8 mouse cellular contexts compared by ENCODE assay signal in the genomic region with DNA sequence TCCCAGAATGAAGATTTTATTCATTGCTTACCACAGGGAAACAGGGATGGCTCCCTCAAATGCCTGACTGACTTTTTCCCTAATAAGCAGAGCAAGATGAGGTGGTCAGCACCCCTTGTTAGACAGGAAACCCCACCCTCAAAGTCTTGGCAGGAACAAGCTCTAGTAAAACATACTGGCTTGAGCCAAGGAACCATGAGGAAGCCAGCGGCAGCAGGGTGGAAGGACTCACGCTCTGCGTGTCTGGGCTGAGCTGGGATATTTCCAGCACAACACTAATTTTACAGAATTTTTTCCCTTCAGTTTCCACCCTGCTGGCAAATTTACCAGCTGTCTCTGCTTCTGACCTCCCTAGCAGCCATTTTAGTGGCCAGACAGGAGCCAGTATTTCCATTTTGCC. TPM values are rescaled to one million over a fixed set of nuclear protein-coding genes. Genes with fewer than 3 reads are reported as not detected.
DNase-seq lines count a peak whose midpoint lies in the region; ATAC-seq and TF ChIP-seq lines count a peak whose summit lies in the region.

No protein-coding gene starts in this region.

- no peak overlapping the region for H3K4me2 ChIP-seq in heart, embryonic 11.5 days
- 0 out of 2 replicates have a peak overlapping the region, but pooled peaks have one; percentile 12 for H3K4me2 ChIP-seq in limb, embryonic 15.5 days

- peaks cover 14% of the 10 kb centered on the region for H3K4me1 ChIP-seq in testis, adult 2 months (ENCODE audit: control insufficient read depth, insufficient read depth, low read length)
- peaks cover 46% of the 10 kb centered on the region for H3K4me1 ChIP-seq in heart, embryonic 11.5 days (ENCODE audit: control insufficient read depth, insufficient read depth, low read length)
- peaks cover 75% of the 10 kb centered on the region for H3K4me1 ChIP-seq in limb, embryonic 15.5 days

- ATAC-seq in heart, embryonic 11.5 days (replicated peaks; ENCODE audit: insufficient number of reproducible peaks, low FRiP score, low TSS enrichment): no peak
- ATAC-seq in limb, embryonic 15.5 days (ENCODE audit: insufficient number of reproducible peaks, low FRiP score, low TSS enrichment, low read depth): peak; percentile 66

- no peaks in the 10 kb centered on the region for H3K27me3 ChIP-seq in testis, adult 2 months (ENCODE audit: control insufficient read depth, insufficient read depth, low read length)
- H3K27me3 ChIP-seq in heart, embryonic 11.5 days (ENCODE audit: control insufficient read depth, insufficient read depth, low read length): no peaks in the 10 kb centered on the region
- no peaks in the 10 kb centered on the region for H3K27me3 ChIP-seq in limb, embryonic 15.5 days

- peak overlapping the region; percentile 32; the same call in 1 of the 2 replicates for H3K27ac ChIP-seq in testis, adult 2 months (ENCODE audit: control insufficient read depth, insufficient read depth, low read depth, low read length)
- peak overlapping the region; percentile 1; the same call in 1 of the 2 replicates for H3K27ac ChIP-seq in heart, embryonic 11.5 days (ENCODE audit: low read depth, low read length)
- peak overlapping the region; percentile 94 for H3K27ac ChIP-seq in limb, embryonic 15.5 days

- no peak overlapping the region for H3K9ac ChIP-seq in heart, embryonic 11.5 days (ENCODE audit: low read depth, low read length)
- no peak overlapping the region for H3K9ac ChIP-seq in limb, embryonic 15.5 days

- WGBS in heart, embryonic 11.5 days (ENCODE audit: insufficient replicate concordance): 83% methylated on average over 3 of the region's 3 CpGs
- whole genome bisulfite sequencing in limb, embryonic 15.5 days: 22% methylated on average over 3 of the region's 3 CpGs

- no peak for TF ChIP-seq CTCF in testis, adult 2 months (IDR thresholded peaks at IDR 0.05; ENCODE audit: control insufficient read depth, insufficient read depth, insufficient replicate concordance, low read depth, low read length)

- TF ChIP-seq POLR2A in testis, adult 2 months (IDR thresholded peaks at IDR 0.05; ENCODE audit: control insufficient read depth, low read depth, low read length): no peak

- peaks cover 3% of the 10 kb centered on the region for H3K36me3 ChIP-seq in testis, adult 2 months (ENCODE audit: control insufficient read depth, insufficient read depth, low read length)
- H3K36me3 ChIP-seq in heart, embryonic 11.5 days (ENCODE audit: control insufficient read depth, insufficient read depth, low read length): peaks cover 11% of the 10 kb centered on the region
- peaks cover 36% of the 10 kb centered on the region for H3K36me3 ChIP-seq in limb, embryonic 15.5 days

- no peaks in the 10 kb centered on the region for H3K9me3 ChIP-seq in heart, embryonic 11.5 days (replicated peaks; ENCODE audit: control insufficient read depth, low read length)
- no peaks in the 10 kb centered on the region for H3K9me3 ChIP-seq in limb, embryonic 15.5 days

- DNase-seq in testis, postnatal 10 days (ENCODE audit: low spot score): no peak
- peak; percentile 34 for DNase-seq in testis, postnatal 14 days (ENCODE audit: low spot score)
- DNase-seq in B cell, adult 2 months: no peak
- DNase-seq in yolk sac, embryonic 10.5 days (ENCODE audit: low spot score): no peak
- no peak for DNase-seq in spleen, postnatal 14 days (ENCODE audit: low spot score in 2 of 2)

- H3K4me3 ChIP-seq in testis, adult 2 months (ENCODE audit: control insufficient read depth, low read depth, low read length): no peak overlapping the region
- H3K4me3 ChIP-seq in heart, embryonic 11.5 days (ENCODE audit: low read depth, low read length): no peak overlapping the region
- no peak overlapping the region for H3K4me3 ChIP-seq in limb, embryonic 15.5 days

RNA-seq across cellular contexts. Expression of gene Cry2, which starts 7.4 kb away (rescaled TPM):
- polyA plus RNA-seq in testis, adult 2 months (2012; rRNA removed): 20.4 and 22.0 TPM in 2 replicates
- polyA plus RNA-seq in heart, embryonic 11.5 days (2014; fragmentation: Nextera tagmentation; extraction: Ambion mirVana): 15.3 and 17.7 TPM in 2 replicates
- polyA plus RNA-seq in limb, embryonic 15.5 days (2015; fragmentation: Nextera tagmentation; extraction: Ambion mirVana): 40.3 and 41.5 TPM in 2 replicates

RNA-seq across cellular contexts. Expression of gene Mapk8ip1, which starts 25.4 kb away (rescaled TPM):
- polyA plus RNA-seq in testis, adult 2 months (2012; rRNA removed): 23.2 and 28.4 TPM in 2 replicates
- polyA plus RNA-seq in heart, embryonic 11.5 days (2014; fragmentation: Nextera tagmentation; extraction: Ambion mirVana): 2.7 and 4.1 TPM in 2 replicates
- polyA plus RNA-seq in limb, embryonic 15.5 days (2015; fragmentation: Nextera tagmentation; extraction: Ambion mirVana): 23.8 and 27.0 TPM in 2 replicates

RNA-seq across cellular contexts. Expression of gene Slc35c1, which starts 33.9 kb away (rescaled TPM):
- polyA plus RNA-seq in testis, adult 2 months (2012; rRNA removed): 6.9 and 7.8 TPM in 2 replicates
- polyA plus RNA-seq in heart, embryonic 11.5 days (2014; fragmentation: Nextera tagmentation; extraction: Ambion mirVana): 8.6 and 12.0 TPM in 2 replicates
- polyA plus RNA-seq in limb, embryonic 15.5 days (2015; fragmentation: Nextera tagmentation; extraction: Ambion mirVana): 14.8 and 15.6 TPM in 2 replicates

RNA-seq across cellular contexts. Expression of gene 1700029I15Rik, which starts 44.1 kb away (rescaled TPM):
- 565 and 772 TPM in 2 replicates for polyA plus RNA-seq in testis, adult 2 months (2012; rRNA removed)
- 0.67 and 0.89 TPM in 2 replicates for polyA plus RNA-seq in heart, embryonic 11.5 days (2014; fragmentation: Nextera tagmentation; extraction: Ambion mirVana)
- 3.5 TPM in 2 replicates for polyA plus RNA-seq in limb, embryonic 15.5 days (2015; fragmentation: Nextera tagmentation; extraction: Ambion mirVana)

RNA-seq across cellular contexts. Expression of gene Large2, which starts 51.8 kb away (rescaled TPM):
- polyA plus RNA-seq in testis, adult 2 months (2012; rRNA removed): 11.2 and 11.8 TPM in 2 replicates
- polyA plus RNA-seq in heart, embryonic 11.5 days (2014; fragmentation: Nextera tagmentation; extraction: Ambion mirVana): 0.93 and 2.0 TPM in 2 replicates
- polyA plus RNA-seq in limb, embryonic 15.5 days (2015; fragmentation: Nextera tagmentation; extraction: Ambion mirVana): 17.6 and 18.4 TPM in 2 replicates

Comparison
In these comparisons a context has a peak if more than half of its experiments do, and no peak if none do; other contexts are left out.
1. H3K27ac ChIP-seq: peak in every context shown above with its lines; median percentile 94 in limb, embryonic 15.5 days; 32 in testis, adult 2 months; 1 in heart, embryonic 11.5 days.